Mouse (Mus musculus) heart, postnatal 0 days (tissue): Measurements from ENCODE around the gene Galnt6.

Source experiments
- CTCF ChIP-seq: IDR thresholded peaks from 2 replicates; pipeline ENCODE4 v1.5.1; 2016; ENCODE audit warnings: antibody characterized with exemption, control low read depth, low read depth
- EP300 ChIP-seq: IDR thresholded peaks from 2 replicates; pipeline ENCODE4 v1.6.1; 2016; ENCODE audit warnings: antibody characterized with exemption, low read depth

DNA sequence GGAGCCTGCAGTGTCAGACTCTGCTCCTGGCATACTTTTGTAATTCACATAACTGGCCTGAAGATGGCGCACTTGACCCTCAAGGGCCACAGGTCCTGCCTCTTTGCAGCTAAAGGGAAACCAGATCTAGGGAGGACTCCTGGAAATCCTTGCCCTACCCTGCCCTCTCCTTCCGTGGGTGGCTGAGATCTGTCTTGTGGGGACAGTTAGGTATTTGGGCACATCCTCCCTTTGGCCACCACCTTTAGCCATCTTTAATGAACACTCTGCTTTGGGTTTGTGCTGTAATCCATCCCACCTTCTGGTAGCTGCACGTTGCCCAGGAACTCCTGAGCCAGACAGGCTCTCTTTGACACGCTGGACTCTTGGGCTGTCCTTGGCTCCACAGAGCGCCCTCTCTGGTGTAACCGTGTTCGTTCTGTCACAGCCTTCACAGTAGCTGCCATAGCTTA is 28.4 kb upstream of the Galnt6 start:
- peak; percentile 71 for TF ChIP-seq CTCF
- TF ChIP-seq EP300: no peak
